Mouse (Mus musculus): ENCODE measurements at regions not wholly inside any gene's neighbourhood (a gene's known extent, or its start where the extent isn't known, plus 50 kb on each side); places are given as distances from the start of the nearest gene placed in this dataset.

DNA sequence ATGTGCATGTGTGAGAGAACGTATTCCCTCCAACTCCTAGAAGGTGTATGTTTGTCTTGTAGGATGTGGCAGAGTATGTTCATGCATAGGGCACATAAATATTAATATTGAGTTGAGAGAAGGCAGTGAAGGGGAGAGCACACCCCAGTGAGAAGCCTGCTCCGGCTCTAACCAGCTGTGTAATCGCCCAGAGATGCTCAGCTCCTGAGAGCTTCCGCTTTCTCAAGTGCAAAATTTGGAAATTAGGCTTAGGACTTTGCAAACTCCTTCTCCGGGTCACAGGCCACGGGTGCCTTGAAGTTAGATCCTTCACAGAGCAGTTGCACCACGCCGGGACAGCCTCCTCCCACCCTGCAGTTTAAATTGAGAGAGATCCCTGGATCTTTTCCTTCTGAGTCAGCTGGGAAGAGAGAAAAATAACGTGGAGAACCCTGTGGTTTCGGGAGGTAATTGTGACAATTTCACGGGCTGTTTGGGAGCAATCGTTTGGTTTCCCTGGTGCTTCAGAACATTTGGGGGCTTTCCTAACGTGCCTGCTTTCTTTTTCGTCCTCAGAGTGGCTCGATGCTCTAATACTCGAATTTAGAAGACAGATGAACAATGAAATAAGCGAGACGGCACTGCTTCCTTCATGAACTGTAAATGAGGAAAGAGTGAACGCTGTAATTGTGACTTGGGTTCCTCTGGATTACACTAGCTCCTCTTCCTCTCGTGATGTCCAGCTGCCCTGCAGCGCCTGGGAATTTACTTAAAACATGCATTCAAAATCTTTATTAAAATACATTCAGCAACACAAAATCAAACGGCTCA is 263.0 kb upstream of the Adamts16 start:
- ChIA-PET CTCF (interaction anchor here in 3 of 4 experiments (0.6 to 1.2 kb wide), 3 partner anchors 29 to 1975 kb away, joined by 3 read pairs; no protein-coding TSS in a partner anchor), POLR2A (no interaction called here)

DNA sequence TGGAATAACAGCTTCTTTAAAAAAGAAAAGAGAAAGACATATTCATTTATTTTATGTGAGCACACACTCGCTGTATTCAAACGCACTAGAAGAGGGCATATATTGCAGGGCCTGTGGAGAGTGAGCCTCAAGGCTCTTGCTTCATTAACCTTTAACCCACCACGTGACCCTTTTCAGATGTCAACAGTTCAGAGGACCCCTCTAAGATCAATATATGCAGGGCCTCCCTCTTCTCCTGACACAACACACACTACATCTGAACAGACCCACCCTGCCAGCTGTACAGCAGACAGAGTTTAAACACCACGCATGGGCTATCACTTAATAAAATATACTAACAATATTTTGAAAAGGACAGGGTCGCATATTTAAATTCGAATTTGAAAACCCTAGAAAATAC is 242.7 kb upstream of the Adamts16 start:
- ChIA-PET POLR2A (no interaction called here), CTCF (no interaction called here)

DNA sequence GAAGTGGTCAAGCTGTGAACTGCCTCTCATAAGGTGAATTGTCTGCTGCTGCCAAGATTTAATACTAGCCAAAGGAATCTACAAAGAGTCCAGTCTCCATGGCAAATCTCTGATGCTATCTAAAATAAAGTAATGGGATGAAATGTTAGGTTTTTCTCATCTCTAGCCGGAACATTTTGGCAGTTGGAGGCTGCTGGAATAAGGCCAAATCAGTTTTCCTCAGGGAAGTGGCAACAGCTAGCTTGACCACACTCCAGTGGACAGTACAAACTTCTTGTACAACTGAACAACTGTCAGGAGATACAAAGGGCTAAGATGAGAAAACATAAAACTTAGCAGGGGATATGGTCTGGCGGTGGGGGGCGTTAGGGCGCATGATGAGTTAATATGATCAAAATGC is 234.3 kb upstream of the Adamts16 start:
- POLR2A ChIA-PET: no interaction called here
- CTCF ChIA-PET: interaction anchor here in 1 of 4 experiments (1.0 kb wide), 1 partner anchor 29 kb away, joined by 3 read pairs; no protein-coding TSS in a partner anchor

DNA sequence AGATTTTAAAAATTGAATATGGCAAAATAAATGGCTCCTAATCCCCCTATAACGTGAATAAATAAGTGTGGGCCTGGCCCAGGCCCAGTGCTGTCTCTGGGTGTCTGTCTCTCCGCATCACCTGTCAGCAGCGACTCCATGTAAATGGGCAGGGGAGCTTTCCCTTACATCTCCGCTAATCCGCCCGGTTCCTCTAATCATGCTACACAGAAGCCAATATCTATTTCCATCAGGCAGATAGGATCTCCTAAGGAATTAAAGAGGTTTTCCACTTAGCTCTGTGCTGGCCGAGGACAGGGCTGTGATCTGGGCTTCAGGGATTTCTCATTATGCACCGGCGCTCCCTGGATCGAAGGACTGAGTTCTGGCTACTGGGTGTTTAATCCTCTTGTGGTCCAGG is 232.4 kb upstream of the Adamts16 start:
- ChIA-PET POLR2A (no interaction called here), CTCF (no interaction called here)

DNA sequence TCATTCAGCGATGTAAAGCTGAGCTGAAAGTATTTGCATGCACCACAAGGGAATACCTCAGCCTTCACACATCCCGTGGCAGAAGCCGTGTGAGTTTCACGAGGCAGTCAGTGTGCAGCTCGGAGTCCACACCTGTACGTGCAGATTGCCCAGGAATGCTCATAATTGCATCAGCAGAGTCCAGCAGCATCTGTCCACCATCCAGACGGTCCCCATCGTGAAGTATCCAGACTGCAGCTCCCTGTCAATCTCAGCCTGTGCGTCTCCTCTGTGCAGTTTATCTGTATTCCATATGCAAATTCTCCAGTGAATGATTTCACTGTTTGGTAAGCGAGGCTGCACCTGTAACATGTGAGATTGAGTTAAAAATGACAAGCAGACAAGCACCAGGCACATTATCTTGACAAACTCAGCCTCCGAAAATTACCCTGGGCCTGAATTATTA is 227.2 kb upstream of the Adamts16 start:
- ChIA-PET POLR2A (no interaction called here), CTCF (no interaction called here)

DNA sequence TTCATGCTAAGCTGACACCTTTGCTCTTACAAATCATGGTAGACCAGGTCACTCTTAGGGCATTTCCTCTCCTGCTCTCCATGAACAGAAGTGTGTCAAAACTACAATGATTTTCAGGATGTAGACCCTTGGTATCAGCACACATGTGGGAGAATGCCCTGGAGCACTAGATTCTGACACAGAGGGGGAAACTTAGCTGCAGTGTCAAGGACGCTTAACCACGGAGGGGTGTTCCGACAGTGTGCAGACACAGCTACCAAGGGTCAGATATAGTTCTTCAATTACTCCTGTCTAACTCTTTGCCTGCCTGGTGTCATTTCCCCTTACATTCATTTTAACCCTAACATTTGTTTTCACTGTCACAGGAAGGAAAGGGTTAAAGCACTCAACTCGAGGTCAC is 226.4 kb upstream of the Adamts16 start:
- POLR2A ChIA-PET: no interaction called here

DNA sequence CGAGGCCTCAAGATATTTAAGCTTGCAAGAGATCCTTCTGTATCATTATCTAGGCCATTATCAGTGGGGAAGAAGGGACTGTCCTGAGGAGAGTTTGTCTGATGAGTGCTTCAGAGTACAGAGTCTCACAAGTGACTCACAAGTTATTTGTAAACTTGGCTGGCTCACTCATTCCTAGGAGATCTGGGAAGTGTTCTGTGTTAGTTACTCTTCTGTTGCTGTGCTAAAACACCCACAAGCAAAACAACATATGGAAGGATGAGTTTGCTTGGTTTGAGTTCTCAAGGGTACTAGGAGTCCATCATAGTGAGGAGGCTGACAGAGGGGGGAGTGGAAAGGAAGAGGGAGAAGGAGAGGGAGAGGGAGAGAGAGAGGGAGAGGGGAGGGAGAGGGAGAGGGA is 224.0 kb upstream of the Adamts16 start:
- ChIA-PET POLR2A (no interaction called here), CTCF (no interaction called here)

More for the DNA sequence above, 226.4 kb upstream of the Adamts16 start:
- CTCF ChIA-PET: no interaction called here

DNA sequence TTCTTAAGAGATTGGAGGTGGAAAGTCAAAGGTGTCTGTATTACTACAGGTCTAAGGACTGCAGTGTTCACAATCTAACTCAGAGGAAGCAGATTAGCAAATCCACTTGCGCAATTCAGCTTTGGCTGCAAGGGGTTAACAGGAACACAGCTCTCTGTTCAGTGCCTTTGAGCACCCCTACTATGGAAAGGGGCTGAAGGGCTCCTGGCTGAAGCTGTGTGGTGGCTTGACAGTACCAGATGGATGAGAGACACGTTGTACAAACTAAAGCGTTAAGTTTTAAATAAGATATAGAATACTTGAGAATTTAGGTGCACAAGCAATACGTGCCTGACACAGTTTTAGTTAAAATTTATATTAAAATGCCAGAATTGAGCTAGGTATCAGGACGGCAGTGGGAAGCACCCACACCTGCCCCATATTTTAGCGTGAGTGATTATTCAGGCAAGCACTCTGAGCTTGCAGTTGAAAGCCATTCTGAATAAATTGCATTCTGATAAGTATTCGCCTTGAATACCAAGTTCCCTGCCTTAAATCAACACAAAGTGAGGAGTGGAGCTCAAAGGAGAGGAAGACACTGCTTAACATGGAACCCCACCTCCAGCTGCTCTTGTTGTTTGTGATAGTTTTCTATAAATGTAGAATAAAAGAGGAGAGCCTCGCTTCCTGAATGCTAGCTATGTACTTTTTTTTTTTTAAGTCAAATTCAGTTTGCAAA is 223.1 kb upstream of the Adamts16 start:
- CTCF ChIA-PET: interaction anchor here in 1 of 4 experiments (0.6 kb wide), 1 partner anchor 662 kb away, joined by 3 read pairs; no protein-coding TSS in a partner anchor
- POLR2A ChIA-PET: no interaction called here

DNA sequence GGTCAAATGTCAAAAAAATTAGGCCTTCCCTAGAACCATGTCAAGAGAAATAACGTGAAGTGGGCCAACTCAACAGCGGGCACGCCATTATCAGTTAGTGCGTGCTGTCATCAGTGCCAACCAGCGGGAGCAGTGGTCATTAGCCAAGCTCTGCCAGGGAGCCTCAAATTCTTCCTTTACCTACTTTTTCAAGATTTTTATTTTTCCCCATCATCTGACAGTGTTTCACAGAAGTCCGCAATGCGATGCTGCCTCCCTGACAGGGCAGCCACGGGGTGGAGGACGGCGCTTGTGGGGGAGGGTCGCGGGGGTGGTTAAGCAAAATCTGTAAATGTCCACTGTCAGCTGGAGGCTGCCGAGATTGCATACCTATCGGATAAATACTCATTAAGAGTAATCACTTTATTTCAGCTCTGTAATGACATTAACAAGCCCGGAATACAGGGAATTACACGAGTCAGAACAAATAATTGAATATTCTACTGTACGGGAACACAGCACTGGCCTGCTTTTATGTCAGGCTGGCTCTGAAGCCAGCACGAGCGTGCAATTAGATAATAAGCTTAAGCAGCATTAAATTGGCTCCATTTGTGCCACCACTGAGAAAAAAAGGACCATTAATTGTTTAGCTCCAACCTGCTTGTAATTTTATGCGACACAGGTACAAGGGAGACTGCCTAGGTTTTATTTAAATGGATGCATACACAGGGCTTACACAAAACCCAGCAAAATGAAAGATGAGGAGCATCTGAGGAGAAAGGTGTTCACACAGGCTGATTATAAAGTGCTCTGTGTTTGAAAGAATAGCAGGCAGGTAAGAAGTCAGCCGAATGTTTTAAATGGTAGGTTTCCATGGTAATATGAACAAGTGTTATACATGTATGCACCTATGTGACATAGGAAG is 212.0 kb upstream of the Adamts16 start:
- ChIA-PET CTCF (interaction anchor here in 1 of 4 experiments (0.8 kb wide), 1 partner anchor 46 kb away, joined by 3 read pairs; no protein-coding TSS in a partner anchor), POLR2A (no interaction called here)

DNA sequence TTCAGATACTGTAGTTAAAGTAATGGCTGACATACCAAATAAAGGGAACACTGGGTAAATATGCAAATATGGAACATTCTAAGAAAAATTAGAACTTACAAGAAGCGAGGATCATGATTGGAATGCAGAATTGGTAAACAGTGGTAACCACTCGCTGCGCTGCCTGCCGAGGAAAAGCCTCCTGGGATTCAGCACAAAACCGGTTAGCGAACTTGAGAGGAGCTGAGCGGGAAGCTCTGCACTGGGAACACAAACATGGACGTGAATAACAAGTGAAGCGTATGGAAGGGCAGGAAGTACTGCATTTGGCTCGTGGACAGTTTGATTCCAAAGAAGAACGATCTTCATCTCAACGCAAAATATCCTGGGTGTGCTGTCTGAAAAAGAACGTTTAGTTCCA is 209.0 kb upstream of the Adamts16 start:
- ChIA-PET CTCF (no interaction called here), POLR2A (no interaction called here)

DNA sequence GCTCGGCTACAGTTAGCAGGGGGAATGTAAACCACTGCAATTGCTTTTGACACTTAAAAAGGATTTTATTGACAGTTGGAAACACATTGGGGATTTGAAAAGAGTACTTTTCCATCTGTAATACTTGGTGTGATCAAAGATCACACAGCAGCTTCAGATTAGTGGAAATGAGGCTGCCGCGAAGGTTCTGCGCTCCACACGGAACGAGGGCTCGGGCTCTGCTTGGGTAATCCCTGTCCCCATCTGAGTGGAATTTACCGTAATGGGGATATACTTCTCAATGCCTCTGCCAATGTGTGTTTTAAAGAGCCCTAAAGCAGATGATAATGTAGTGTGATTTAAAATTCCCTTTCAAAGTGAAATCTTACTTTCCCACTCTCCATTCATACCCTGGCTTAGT is 194.4 kb upstream of the Adamts16 start:
- CTCF ChIA-PET: no interaction called here

DNA sequence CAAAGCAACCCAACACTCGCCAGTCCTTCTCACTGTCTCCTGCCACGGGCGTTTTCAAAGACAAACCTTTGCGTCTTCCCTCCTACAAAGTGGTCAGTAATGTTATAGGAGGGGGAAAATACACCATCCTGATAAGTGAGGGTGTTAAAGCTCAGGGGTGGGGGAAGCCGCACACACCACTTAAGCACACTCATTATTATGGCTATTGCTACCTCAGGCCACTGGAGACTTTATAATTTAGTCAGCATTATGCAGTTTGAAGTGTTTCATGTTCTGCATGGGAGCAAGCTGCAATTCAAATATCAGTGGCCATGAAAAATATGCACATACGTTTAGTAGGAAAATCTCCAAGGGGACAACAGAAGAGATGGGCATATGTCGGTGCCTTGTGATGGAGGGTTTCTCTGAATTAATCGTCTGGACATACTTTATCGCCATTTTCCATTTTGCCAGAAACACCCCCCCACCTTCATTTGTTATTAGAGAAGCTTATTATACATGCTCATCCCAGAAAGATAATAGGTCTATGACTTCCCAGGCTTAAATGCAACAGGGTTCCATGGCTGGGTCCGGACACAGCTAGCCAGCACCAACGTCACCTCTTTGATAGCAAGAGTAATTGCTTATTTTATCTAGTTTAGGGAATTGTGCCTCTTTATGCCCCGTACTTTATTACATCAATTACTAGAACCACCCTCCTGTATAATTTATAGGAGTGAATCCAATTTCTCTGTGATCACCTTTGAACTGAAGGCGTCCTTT is 193.5 kb upstream of the Adamts16 start:
- ChIA-PET POLR2A (no interaction called here), CTCF (no interaction called here)

More for the DNA sequence above, 194.4 kb upstream of the Adamts16 start:
- POLR2A ChIA-PET: no interaction called here

DNA sequence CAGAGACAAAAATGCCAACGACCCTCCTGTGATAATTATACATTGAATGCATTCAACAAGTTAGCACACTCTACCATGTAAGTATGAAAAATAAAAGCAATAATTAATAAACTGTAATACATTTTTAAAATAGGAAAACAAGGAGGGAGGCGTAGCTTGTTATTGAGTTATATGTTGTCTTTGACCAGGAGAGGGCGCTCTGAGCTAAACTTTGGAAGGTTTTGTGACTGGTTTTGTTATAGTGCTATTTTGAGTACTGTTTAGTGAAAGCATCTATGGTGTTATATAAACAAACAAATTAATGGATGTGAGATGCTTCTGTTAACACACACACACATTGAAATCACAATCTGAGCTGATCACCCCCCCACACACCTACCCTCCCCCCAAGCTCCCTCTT is 166.6 kb upstream of the Adamts16 start:
- ChIA-PET POLR2A (interaction anchor here in 1 of 4 experiments (0.8 kb wide), 1 partner anchor 450 kb away, joined by 3 read pairs; no protein-coding TSS in a partner anchor), CTCF (interaction anchor here (0.5 to 7.3 kb wide), 25 partner anchors 8 to 1742 kb away, joined by 3 to 46 read pairs (median 4); partner anchors contain the start of gene Adamts16 (in 1 of the 4))

DNA sequence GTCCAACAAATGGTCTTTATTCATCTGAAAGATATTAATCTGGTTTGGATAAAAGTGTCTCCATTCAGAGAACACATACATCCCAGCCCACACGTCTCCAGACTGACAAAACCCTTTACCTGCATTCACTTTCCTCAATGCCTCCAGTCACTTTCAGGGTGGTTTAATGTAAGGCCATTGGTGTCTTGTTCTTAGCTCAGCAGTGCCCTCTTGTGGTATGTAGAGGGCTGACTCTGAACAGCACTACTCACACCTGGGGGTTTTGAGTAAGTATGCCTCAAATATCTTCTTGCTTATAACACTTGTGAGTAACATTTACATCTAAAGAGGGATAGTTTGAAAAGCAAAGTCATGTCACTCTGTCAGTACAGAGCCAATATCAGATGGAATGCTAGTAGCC is 164.5 kb upstream of the Adamts16 start:
- ChIA-PET CTCF (interaction anchor here (0.5 to 7.3 kb wide), 8 partner anchors 42 to 659 kb away, joined by 3 to 46 read pairs (median 6); no protein-coding TSS in a partner anchor), POLR2A (no interaction called here)

DNA sequence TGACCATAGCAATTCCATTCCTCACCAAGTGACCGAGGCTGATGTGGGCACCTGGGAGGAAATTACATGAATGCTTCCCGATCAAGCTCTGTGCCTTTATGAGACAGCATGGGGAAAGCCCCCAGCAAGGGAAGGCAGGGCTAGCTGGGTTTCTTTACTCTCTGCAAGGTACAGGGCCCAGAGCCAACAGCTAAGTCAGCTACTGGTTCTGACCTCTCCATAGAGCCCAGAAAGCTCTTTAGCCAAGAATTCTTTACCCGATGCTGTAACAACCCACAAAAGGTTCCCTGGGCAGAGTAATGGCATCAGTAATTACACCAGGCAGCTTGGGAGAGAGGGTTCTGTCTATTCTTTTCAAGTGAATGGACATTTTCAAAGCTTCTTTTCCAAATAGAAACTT is 161.9 kb upstream of the Adamts16 start:
- ChIA-PET POLR2A (no interaction called here), CTCF (interaction anchor here in 2 of 4 experiments (2.2 to 7.3 kb wide), 2 partner anchors 360 kb away, joined by 9 to 46 read pairs; no protein-coding TSS in a partner anchor)

DNA sequence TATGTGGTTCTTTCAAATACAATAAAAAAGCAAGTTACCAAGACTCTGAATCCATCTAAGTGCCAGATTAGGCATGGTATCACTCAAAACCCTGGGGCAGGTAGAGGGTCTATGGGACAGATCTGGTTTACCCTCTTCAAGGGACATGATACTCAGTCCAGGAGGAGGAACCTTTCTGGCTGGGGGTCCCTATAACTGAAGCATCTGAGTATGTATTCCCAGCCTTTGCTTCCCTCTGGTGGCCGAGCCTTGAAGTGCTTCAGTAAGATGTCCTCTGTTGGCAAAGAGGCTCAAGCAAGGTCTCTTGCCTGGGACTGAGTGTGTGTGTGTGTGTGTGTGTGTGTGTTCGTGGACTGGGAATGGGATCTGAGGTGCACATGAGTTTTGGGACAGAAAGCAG is 159.7 kb upstream of the Adamts16 start:
- CTCF ChIA-PET: interaction anchor here in 1 of 4 experiments (7.3 kb wide), 1 partner anchor 358 kb away, joined by 46 read pairs; no protein-coding TSS in a partner anchor
- POLR2A ChIA-PET: interaction anchor here in 1 of 4 experiments (1.0 kb wide), 1 partner anchor 356 kb away, joined by 3 read pairs; no protein-coding TSS in a partner anchor

DNA sequence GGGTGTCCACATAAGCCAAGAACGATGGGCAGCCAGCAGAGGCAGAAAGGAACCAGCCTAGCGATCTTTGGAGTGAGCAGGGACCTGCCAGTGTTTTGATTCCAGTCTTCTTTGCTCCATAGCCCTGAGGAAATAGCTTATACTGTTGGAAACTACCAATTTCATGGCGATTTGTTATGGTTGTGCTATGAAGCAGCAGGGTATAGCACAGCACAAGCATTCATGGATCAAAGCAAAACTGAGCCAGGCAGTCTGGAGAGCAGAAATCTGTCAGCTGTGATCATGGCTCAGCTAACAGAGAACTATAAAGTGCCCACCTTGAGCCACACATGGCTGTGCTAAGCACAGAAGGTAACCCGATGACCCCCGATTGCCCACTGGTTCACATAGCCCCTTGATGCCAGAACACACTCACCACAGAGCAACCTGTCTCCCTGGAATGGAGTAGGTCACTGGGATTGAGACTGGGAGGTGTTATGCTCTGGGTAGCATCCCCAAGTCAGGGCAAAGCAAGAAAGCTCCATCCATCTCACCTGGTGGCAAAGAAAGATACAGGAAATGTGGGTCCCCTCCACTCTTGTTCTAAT is 158.9 kb upstream of the Adamts16 start:
- ChIA-PET POLR2A (interaction anchor here in 1 of 4 experiments (1.0 kb wide), 1 partner anchor 355 kb away, joined by 3 read pairs; no protein-coding TSS in a partner anchor), CTCF (interaction anchor here in 3 of 4 experiments (0.9 to 1.9 kb wide), 5 partner anchors 8 to 357 kb away, joined by 3 to 14 read pairs (median 4); partner anchors contain the start of gene Adamts16 (in 1 of the 3))

DNA sequence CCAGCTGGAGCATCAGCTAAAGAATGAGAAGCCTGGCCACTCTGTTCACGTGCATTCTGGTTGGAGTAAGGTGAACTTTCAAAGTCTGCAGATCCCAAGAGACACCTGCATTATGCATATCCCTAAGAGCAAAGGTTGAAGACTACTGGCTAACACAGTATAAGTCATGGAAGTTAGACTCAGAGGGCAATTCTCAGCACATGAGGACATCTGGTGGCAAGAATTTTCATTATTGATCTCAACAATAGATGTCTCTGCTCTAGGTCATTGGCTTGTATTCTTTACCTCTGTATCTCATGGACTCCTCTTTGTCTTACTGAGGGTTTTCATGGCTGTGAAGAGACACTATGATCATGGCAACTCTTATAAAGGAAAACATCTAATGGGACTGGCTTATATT is 151.9 kb upstream of the Adamts16 start:
- CTCF ChIA-PET: interaction anchor here in 2 of 4 experiments (0.7 to 0.8 kb wide), 2 partner anchors 350 to 389 kb away, joined by 3 read pairs; no protein-coding TSS in a partner anchor
- POLR2A ChIA-PET: no interaction called here
